Mouse (Mus musculus) kidney, postnatal 36 days (tissue): ENCODE data around the gene Hsdl2.
"Not testable (repeated sequence)": the region's sequence is repeated elsewhere in the genome, so short reads cannot be mapped to it uniquely, and the experiment has no call there.

ENCODE experiments used
- DNase-seq, 2 experiments: peaks; one replicate each; pipeline ENCODE4 v3.0.0; 2021 to 2022; ENCODE audit warnings: mixed read lengths in 2 of 2

The Hsdl2 gene

DNA sequence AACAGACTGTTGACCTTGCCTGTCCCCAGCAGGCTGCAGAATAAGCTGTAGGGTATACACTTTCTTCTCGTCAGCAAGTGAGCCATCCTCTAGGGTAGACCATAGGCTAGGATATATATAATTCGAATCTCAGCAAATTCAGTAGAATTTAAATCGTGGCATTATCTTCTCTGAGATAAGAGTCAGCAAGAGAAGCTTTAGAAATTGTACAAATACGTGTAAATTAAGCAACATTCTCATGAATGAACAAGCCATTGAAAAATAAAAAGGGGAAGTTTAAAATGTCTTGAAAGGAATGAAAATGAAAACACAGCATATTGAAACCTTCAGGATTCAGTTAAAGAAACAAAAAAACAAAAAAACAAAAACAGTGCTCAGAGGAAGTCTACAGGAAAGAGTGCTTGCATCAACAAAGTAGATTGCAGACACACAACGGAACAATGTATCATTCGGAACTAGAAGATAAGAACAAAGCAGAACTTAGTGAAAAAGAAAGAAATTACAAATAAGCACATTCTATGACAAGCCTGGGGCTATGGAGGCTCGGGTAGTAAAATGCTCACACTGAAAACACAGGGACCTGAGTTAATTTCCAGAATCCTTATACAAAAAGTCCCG lies 15.7 kb upstream of the Hsdl2 start:
- no peak for DNase-seq

DNA sequence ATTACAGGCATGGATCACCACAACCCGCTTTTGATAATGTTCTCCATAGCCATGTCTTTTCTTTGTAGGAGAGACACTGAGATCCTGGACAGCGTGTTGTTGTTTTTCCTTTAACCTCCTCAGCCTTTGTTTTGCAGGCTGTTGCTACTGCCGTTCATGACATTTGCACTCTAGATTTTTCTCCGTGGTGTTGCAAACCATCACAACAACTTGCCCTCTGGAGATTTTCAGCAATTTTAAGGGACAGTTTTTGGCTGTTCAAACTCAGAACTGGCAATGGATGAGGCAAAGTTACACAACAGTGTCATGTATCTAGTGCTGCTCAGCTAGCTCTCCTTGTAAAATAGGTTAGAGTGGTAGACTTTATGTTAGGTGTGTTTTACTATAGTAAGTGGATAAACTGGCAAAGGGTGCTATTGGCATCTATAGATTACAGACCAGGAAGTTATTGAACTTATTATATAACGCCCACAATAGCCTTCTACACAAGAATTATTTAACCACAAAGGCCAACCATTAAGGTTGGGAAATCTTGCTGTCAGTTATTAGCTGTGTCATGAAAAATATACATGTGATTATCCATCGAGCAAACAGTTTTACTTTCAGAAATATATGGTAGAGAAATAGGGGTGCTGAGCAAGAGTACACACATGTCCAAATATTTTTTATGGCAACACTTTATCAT lies 13.6 kb upstream of the Hsdl2 start:
- no peak for DNase-seq

DNA sequence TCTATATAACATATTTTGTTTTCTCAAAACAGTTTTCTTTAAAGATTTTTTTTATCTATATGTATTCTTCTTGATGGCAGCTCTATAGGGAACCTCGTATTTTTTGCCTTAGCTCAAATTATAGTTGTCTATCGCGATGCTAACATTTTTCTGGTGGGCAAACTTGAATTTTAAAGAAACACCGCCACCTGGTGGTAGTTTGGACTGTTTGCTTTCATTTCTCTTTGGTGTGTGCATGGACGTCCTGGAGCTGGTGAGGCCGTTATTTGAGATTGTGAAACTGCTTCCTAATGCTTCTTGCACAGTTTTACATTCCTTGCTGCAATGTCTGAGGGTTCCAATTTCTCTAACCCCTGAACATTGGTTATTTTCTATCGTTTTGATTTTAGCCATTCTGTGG lies 11.8 kb upstream of the Hsdl2 start:
- DNase-seq, result peak; percentile 80 to 83

DNA sequence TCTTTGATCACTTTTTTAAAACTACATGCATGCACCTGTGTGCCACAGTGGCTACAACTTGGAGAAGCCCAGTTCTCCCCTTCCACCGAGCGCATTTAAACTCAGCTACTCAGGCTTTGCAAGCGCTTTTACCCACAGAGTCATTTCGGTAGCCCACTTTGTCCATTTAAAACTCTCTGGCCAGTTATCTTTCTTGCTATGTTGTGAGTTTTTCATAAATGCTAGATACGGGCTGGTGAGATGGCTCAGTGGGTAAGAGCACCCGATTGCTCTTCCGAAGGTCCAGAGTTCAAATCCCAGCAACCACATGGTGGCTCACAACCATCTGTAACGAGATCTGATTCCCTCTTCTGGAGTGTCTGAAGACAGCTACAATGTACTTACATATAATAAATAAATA lies 10.8 kb upstream of the Hsdl2 start:
- DNase-seq, result not testable (repeated sequence)

DNA sequence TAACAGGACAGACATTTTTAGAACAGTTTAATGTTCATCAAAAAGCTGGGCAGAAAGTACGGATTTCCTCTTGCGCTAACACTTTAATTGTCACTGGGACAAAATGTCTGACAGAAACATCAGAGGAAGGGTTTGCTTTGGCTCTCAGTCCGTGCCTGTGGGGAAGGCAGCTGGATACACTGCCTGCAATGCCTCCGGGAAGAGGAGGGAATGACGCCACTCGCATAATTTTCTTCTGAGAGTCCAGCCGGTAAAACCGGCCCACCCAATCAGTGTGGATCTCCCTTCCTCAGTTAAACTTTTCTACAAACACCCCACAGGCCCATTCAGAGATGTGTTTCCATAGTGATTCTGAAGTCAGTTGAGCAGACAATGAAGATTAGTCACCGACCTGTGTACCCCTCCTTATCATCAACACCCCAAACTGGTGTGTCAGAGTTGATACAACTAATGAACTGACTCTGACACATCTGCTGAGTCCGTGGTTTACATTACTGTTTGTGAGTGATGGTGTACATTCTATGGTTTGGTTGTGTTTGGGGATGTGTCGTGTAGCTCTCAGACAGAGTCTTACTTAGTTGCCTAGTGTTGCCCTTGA lies 8.7 kb upstream of the Hsdl2 start:
- no peak for DNase-seq

DNA sequence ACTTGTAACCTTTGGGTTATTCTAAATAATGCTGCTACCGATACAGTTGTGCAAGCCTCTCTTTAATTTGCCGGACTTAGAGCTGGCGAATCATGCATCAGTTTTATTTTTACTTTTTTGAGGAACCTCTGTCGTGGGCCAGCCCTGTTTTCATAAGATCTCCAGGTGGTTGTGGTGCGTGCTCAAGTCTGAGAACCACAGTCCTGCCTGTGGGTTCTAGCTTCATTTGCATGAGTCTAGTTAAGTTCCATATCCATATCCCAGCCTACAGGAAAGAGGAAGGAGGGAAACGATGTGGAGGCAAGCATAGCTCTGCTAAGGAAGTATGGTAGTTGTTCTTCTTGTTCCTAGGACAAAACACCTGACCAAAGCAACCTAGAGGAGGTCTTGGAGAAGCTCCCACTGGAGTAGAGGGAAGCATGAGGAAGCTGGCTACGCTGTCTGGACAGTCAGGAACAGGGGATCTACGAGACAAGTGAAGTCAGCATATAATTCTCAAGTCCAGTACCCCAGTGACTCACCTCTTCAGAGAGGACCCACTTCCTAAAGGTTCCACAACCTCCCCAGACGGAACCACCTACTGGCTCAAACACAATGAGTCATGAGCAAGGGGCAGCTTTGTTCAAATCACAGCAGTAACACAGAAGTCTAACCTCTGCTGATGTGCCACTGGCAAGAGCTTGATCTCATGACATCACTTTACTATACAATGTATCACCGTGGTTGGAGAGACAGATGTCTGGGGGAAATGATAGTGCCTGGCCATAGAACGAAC lies 6.0 kb upstream of the Hsdl2 start:
- no peak for DNase-seq

DNA sequence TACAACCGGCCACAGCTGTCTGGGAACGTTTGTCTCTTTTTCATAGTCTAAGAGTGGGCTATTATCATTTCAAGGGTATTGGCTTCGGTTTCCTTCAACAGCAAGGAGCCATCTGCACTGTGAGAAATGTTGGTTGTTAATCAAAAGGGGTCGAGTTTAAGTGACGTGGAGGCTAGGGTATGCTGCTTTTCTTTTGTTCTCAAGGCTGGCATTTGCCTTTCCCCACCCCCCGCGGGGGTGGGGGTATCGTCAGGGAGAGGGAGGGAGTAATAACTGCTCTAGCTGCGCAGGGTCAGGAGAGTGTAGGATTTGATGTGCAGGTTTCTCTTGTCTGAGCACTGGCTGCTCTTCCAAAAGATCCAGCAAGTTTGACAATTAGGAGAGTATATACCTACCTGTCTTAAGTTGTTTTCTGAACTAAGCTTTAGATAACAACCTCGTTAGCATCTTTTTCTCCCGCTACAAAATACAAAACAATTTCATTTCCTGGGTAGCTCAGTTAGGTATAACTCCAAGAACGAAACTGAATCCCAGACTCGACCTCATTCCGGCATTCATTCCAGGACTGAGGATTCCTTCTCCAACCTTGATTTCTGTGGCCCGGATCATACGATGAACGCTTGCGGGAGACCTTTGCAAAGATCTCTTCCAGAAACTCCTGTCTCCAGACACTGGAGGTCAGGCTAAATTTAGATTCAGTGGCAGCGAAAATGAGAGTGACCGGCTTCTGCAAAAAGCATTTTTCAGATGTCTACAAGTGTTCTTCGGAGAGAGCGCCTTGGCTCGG lies 675 bp upstream of the Hsdl2 start:
- peak in 1 of 2 experiments; percentile 34 for DNase-seq

DNA sequence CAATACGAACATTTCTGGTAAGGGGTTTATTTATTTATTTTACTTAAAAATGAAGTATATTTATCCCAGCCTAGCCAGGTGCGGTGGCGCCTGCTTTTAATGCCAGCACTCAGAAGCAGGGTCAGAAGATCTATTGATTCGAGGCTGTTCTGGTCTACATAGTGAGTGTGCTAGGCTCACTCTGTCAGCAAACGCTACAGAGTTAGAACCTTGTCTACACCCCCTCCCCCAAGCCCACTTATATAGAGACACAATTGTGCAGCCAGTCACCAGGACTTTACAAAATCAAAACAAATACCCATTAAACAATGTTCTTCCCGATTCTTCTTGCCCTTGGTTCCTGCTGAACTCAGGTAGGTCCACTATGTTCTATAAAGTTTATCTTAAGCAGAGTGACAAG lies 823 bp downstream of the Hsdl2 start:
- DNase-seq, result peak in 1 of 2 experiments; percentile 21

DNA sequence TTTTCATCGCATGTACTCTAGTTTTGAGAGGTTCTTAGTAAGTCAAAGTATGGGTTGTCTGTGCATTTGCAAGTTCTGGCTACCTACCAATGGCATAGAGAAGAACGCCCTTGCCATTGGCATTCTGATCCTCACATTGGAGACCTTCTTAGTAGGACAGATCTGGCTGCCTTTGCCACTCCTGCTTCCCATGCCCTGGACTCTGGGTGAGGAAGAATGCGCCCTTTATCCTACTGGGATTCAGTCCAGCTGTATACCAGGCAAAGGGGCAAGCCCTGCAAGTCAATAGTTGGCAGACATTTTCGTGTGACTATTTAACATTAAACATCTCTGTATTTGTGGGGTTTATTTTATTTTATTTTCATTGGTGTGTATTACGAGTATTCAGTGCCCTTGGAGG lies 3.7 kb downstream of the Hsdl2 start:
- DNase-seq, result peak; percentile 82 to 92

DNA sequence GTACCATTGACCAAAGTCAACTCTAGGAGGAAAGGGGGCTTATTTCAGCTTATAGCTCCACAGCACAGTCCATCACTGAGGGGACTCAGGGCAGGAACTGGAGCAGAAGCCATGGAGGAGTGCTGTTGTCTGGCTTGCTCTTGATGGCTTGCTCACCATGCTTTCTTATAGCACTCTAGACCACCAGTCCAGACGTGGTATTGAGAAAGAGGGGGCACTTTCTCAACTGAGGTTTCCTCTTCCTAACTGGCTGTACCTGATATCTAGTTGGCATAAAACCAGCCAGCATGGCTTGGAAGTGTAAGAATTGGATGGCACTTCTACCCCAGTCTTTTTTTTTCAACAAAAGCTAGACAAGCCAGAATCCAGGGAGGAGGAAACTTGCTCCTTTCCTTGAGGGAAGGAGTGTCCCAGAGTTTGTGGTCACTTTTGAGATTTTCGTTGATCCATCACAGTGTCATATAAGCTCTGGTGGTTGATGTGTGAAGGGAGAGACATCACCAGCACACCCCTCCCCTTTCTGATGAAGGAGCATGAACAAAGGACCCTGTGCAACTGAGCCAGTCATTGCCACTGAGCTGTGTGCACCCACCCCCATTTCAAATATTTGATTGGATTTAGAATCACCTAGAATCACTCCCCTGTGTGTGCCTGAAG lies 6.0 kb downstream of the Hsdl2 start:
- DNase-seq, result no peak

DNA sequence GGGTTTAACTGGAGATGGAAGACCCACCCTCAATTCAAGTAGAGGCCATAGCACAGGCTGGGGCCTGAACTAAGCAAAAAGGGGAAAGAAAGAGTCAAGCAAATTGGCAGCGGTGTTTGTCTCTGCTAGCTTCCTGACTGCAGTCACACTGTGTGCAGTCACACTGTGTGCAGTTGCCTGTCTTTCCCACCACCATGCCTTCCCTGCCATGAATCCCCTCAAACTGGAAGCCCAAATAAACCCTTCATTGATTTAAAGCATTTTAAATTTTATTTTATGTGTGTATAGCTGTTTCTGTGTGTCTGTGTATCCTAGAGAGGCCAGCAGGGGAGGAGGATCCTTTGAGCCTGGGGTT lies 6.5 kb downstream of the Hsdl2 start:
- DNase-seq, result no peak

DNA sequence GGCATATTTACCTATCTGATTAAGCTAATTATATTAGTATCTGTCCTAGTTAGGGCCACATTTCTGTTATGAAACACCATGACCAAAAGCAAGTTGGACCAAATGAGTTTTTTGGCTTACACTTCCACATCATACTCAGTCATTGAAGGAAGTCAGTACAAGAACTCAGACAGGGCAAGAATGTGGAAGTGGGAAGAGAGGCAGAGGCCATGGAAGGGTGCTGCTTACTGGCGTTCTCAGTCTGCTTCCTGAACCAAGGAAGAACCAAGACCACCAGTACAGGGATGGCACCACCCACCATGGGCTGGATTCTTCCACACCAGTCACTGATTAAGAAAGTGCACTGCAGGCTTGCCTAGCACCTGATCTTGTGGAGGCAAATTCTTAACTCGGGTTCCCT lies 13.3 kb downstream of the Hsdl2 start:
- no peak for DNase-seq

DNA sequence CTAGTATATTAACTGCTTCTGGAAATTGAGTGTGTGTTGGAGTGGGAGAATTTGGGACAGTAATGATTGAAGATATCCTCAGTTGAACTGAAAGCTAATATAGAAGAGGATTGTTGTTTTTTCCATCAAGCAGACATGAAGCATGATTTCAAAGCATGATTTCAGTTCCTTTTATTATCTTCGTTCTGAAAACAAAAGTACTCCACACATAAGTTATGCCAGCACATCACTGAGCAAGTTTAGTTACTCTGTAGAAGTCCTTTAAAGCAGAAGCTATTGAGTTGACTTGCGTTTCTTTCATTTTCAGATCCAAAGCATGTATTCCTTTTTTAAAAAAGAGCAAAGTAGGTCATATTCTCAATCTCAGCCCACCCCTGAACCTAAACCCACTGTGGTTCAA lies 15.2 kb downstream of the Hsdl2 start:
- DNase-seq, result no peak

DNA sequence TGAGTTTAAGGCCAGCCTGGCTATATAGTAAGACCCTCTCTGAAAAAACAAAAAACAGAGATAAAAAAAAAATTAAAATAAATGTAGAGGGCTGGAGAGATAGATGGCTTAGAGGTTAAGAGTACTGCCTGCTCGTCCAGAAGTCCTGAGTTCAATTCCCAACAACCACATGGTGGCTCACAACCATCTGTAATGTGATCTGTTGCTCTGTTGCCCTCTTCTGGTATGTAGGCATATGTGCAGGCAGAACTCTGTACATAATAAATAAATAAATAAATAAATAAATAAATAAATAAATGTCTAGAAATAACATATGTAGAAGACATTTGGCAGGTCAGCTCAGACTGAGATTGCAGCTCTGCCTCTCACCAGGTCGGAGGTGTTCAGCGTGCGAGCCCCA lies 21.3 kb downstream of the Hsdl2 start:
- no peak for DNase-seq

DNA sequence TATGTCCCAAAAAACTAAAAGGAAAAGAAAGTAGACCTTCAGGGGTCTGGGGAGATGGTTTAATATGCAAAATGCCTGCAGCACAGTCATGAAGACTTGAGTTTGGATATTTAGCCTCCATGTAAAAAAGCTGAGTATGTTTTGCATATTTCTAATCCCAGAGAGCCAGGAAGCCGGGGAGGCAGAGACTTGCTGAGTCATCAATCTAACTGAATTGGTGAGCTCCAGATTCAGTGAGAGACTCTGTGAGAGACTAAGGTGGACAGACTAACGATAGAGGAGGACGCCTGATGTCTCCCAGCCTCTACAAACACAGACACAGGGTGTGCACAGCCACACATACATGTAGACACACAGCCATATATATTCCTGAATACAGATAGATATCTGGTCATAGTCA lies 23.5 kb downstream of the Hsdl2 start:
- no peak for DNase-seq

DNA sequence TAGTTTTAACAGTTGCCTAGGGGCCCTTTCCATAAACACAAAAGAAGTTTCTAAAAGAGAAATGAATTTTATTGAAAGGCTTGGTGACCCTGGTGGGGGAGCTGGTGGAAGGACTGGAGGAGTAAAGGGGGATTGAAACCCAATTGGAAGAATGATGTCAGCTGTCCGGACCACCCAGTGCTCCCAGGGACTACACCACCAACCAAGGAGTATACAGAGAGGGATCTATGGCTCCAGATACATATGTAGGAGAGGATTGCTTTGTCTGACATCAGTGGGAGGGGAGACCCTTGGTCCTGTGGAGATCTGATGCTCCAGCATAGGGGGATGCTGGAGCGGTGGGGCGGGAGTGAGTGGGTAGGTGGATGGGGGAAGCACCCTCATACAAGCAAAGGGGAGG lies 24.1 kb downstream of the Hsdl2 start:
- no peak for DNase-seq

DNA sequence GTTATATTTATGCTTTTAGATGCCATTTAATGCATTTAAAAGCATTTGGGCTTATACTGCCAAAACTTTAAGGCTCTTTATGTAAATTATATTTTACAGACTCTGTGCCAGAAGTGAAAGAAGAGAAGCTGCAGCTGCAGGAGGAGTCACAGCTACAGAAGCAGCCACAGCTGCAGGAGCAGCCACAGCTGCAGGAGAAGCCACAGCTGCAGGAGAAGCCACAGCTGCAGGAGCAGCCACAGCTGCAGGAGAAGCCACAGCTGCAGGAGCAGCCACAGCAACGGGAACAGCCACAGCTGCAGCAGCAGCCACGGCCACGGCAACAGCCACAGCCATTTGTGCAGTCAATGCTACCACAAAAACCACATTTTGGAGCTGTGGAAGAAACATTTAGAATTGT lies 29.0 kb downstream of the Hsdl2 start:
- DNase-seq, result no peak

DNA sequence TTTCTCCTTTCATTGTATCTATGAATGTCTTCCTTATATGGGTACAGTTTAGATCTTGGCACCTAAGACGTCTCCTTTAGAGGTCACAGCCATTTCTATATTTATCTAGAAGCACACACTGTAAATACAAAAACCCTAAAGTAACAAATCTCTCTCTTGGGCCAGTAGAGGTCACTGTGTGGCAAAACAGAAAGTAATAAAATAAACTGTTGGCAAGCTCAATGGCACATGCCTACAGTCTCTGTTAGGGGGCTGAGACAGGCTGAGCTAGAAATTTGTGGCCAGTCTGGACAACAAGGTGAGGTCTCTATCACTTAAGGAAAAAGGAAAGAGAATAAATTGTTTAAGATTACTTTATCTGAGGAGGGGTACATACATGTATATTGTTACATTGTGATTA lies 33.6 kb downstream of the Hsdl2 start:
- peak; percentile 43 to 48 for DNase-seq

DNA sequence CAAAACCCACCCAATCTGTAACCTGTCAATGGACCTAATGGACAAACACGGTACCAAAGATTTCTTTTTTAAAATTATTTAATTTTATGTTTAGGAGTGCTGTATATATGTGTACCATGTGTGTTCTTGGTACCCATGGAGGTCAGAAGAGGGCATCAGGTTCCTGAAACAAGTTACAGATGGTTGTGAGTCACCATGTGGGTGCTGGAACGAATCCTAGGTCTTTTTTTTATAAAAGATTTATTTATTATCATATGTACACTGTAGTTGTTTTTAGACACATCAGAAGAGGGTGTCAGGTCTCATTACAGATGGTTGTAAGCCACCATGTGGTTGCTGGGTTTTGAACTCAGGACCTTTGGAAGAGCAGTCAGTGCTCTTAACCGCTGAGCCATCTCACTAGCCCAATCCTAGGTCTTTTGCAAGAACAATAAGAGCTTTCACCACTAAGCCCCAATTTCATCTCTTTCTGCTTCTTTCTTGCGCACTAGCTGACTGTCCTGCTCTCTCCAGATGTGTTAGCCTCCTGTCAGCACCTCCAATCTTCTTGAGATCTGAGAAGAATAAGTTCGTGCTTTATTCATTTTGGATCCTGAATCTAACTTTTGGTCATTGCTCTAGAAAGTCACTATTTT lies 38.4 kb downstream of the Hsdl2 start:
- DNase-seq, result no peak

DNA sequence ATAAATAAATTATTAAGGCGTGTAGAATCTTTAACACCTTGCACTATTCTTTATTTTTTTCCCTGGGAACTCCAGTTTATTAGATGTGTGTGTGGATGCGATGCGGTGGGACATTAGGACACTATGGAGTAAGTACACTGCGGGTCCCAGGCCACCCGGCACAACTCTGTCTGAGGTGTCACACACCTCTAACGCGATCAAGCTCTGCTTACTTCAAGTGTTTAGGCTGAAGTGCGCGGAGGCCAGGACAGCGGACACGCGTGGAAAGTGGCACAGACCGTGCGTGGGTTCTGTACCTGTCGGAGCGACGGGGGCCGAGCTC lies 44.3 kb downstream of the Hsdl2 start:
- DNase-seq, result no peak

DNA sequence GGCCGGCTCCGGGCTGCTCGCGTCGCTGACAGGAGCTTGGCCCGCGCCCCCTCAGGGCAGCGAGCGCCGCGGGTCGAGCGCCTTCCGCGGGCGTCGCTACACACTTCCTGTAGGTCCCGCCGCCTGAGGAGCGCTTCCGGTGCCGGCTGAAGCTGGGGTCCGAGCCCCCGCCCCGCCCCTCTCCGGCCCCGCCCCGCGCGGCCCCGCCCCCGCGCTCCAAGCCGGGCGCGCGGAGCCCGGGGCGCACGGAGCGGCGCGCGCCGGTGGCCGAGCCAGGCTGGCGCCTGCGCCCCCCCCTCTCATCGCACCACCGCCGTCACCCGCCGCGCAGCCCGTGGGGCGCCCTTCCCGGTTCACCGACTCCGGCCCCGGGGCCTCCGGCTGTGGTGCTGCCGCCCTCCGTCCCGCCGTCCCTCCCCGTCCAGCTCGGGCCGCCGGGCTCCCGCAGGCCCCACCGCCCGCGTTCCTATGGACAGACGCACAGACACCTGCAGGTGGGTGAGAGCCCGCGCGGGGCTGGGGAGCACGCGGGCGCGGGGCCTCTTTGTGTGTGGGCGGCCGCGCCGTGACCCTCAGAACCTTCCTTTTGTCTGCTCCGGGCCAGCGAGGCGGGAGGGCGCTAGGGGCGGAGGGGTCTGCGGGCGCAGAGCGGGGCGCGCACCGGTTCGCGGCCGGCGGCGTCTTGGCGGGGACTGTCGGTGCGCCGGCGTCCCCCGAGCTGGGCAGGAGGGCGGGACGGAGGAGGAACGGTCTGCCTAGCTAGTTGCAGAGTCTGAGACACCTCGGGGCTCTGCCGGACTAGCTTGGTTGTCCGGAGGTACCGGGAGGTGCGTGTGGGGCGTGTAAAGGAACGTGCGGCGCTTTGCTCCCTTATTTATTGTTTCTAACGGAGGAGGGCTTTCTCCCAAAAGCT lies 44.9 kb downstream of the Hsdl2 start, which contains the start of gene E130308A19Rik:
Gene E130308A19Rik, plus strand, starts transcription at position 214 of the 913 bp plus-strand sequence.
- DNase-seq, result peak; percentile 82 to 88
